Mouse (Mus musculus): ENCODE data around the gene Slc4a1. TPM values are rescaled to one million over a fixed set of nuclear protein-coding genes. Genes with fewer than 3 reads are reported as not detected.

Slc4a1 gene
- polyA plus RNA-seq, 1 experiment from 2014 or later: 8.9 TPM

- Histone ChIP-seq H3K36me3 (ENCODE audit: control insufficient read depth, insufficient read depth, low read length) (no peaks in the 10 kb centered on the region), H3K27me3 (ENCODE audit: control insufficient read depth, insufficient read depth, low read depth, low read length) (no peaks in the 10 kb centered on the region), H3K9ac (ENCODE audit: low read length) (no peak overlapping the region), H3K4me2 (ENCODE audit: low read depth, low read length) (no peak overlapping the region), H3K27ac (ENCODE audit: low read length) (peak overlapping the region; percentile 78), H3K4me1 (replicated peaks; ENCODE audit: control insufficient read depth, insufficient read depth, low read length) (peaks cover 19% of the 10 kb centered on the region), H3K4me3 (ENCODE audit: low read length) (no peak overlapping the region), H3K9me3 (ENCODE audit: control insufficient read depth, low read length) (no peaks in the 10 kb centered on the region)
- ATAC-seq (ENCODE audit: low read depth): peak; percentile 90
- 38% methylated on average over 11 of the region's 11 CpGs for WGBS
Measured at GRCm38 (mm10) chr11:102339195-102339594, 26.8 kb downstream of the Slc4a1 start.

GRCm38 (mm10) chr11:102338561-102338960 lies 27.4 kb downstream of the Slc4a1 start:
- Histone ChIP-seq H3K9me3 (ENCODE audit: control insufficient read depth, low read length) (no peaks in the 10 kb centered on the region), H3K4me1 (replicated peaks; ENCODE audit: control insufficient read depth, insufficient read depth, low read length) (peaks cover 19% of the 10 kb centered on the region), H3K27ac (ENCODE audit: low read length) (peak overlapping the region; percentile 78), H3K36me3 (ENCODE audit: control insufficient read depth, insufficient read depth, low read length) (no peaks in the 10 kb centered on the region), H3K4me3 (ENCODE audit: low read length) (no peak overlapping the region), H3K27me3 (ENCODE audit: control insufficient read depth, insufficient read depth, low read depth, low read length) (no peaks in the 10 kb centered on the region), H3K9ac (ENCODE audit: low read length) (no peak overlapping the region), H3K4me2 (ENCODE audit: low read depth, low read length) (no peak overlapping the region)
- ATAC-seq (ENCODE audit: low read depth): peak; percentile 94
- WGBS: 10% methylated on average over 3 of the region's 3 CpGs

GRCm38 (mm10) chr11:102337921-102338320 lies 28.1 kb downstream of the Slc4a1 start:
- Histone ChIP-seq H3K9me3 (ENCODE audit: control insufficient read depth, low read length) (no peaks in the 10 kb centered on the region), H3K4me1 (replicated peaks; ENCODE audit: control insufficient read depth, insufficient read depth, low read length) (peaks cover 19% of the 10 kb centered on the region), H3K9ac (ENCODE audit: low read length) (no peak overlapping the region), H3K4me3 (ENCODE audit: low read length) (no peak overlapping the region), H3K36me3 (ENCODE audit: control insufficient read depth, insufficient read depth, low read length) (no peaks in the 10 kb centered on the region), H3K27me3 (ENCODE audit: control insufficient read depth, insufficient read depth, low read depth, low read length) (no peaks in the 10 kb centered on the region), H3K4me2 (ENCODE audit: low read depth, low read length) (no peak overlapping the region), H3K27ac (ENCODE audit: low read length) (no peak overlapping the region)
- WGBS: 68% methylated on average over 1 of the region's 1 CpGs
- no peak for ATAC-seq (ENCODE audit: low read depth)

- no peaks in the 10 kb centered on the region for H3K27me3 ChIP-seq (ENCODE audit: control insufficient read depth, insufficient read depth, low read depth, low read length)
- H3K9ac ChIP-seq (ENCODE audit: low read length): no peak overlapping the region
- no peaks in the 10 kb centered on the region for H3K36me3 ChIP-seq (ENCODE audit: control insufficient read depth, insufficient read depth, low read length)
- H3K27ac ChIP-seq (ENCODE audit: low read length): no peak overlapping the region
- no peak overlapping the region for H3K4me3 ChIP-seq (ENCODE audit: low read length)
- H3K9me3 ChIP-seq (ENCODE audit: control insufficient read depth, low read length): no peaks in the 10 kb centered on the region
- WGBS: 67% methylated on average over 1 of the region's 1 CpGs
- no peak overlapping the region for H3K4me2 ChIP-seq (ENCODE audit: low read depth, low read length)
- H3K4me1 ChIP-seq (replicated peaks; ENCODE audit: control insufficient read depth, insufficient read depth, low read length): peaks cover 19% of the 10 kb centered on the region
- ATAC-seq (ENCODE audit: low read depth): no peak
Measured at GRCm38 (mm10) chr11:102336191-102336590, 29.8 kb downstream of the Slc4a1 start.

DNA sequence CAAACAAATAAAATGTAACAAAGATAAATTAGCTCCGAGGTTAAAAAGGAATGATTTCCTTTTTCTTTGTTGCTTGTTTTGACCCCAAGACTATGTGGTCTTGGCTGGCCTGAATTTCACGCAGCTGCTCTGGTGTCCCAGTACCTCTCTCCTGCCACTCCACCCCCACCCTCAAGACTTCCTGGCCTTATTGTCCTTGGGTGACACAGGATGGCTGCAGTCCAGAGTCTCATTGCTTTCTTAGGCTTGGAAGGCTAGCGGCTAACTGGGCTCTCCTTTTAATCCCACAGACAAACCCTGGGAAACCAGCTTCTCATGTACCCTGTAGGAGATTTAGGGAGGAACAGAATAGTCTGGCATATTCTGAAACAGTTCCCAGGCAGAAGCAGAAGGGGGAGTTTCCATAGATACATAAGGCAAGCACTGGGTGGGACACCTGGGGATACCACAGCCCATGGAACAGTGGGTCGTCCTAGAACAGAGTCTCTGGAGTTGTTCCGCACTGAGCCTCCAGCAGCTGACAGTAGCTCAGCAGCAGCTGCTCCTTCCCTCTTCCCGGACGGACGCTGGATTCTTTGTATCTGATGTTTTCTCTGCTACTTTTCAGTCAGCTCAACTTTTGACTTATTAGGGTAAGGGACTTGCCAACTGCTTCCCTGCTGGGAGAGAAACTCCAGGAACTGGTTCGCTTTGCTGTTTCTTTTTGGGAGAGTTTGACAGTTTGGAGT lies 30.9 kb downstream of the Slc4a1 start:
- WGBS: 27% methylated on average over 9 of the region's 9 CpGs
- no peak overlapping the region for H3K4me3 ChIP-seq (ENCODE audit: low read length)
- H3K4me2 ChIP-seq (ENCODE audit: low read depth, low read length): no peak overlapping the region
- ATAC-seq (ENCODE audit: low read depth): no peak
- no peak overlapping the region for H3K27ac ChIP-seq (ENCODE audit: low read length)
- H3K27me3 ChIP-seq (ENCODE audit: control insufficient read depth, insufficient read depth, low read depth, low read length): no peaks in the 10 kb centered on the region
- H3K9ac ChIP-seq (ENCODE audit: low read length): no peak overlapping the region
- H3K36me3 ChIP-seq (ENCODE audit: control insufficient read depth, insufficient read depth, low read length): no peaks in the 10 kb centered on the region
- peaks cover 19% of the 10 kb centered on the region for H3K4me1 ChIP-seq (replicated peaks; ENCODE audit: control insufficient read depth, insufficient read depth, low read length)
- no peaks in the 10 kb centered on the region for H3K9me3 ChIP-seq (ENCODE audit: control insufficient read depth, low read length)

DNA sequence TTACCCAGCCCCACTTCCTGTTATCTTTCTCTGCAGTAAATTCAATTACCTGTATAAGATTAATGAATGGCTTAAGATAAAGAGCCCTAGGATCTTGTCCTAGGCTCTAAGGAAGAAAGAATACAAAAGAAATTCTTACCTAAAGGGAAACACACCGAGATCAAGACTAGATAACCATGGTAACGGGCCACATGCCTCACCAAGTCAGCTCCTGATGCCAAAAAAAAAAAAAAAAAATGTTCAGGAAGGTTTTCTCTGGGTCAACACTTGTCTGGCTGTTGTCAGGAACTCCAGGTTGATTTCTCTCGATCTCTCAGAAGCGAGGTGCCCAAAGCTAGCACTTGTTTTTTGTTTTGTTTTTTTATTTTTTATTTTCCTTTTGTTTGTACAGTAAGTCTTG lies 32.0 kb downstream of the Slc4a1 start:
- H3K9ac ChIP-seq (ENCODE audit: low read length): no peak overlapping the region
- WGBS: 27% methylated on average over 4 of the region's 4 CpGs
- H3K9me3 ChIP-seq (ENCODE audit: control insufficient read depth, low read length): no peaks in the 10 kb centered on the region
- no peak overlapping the region for H3K4me3 ChIP-seq (ENCODE audit: low read length)
- H3K4me2 ChIP-seq (ENCODE audit: low read depth, low read length): no peak overlapping the region
- H3K27ac ChIP-seq (ENCODE audit: low read length): no peak overlapping the region
- ATAC-seq (ENCODE audit: low read depth): no peak
- peaks cover 12% of the 10 kb centered on the region for H3K4me1 ChIP-seq (replicated peaks; ENCODE audit: control insufficient read depth, insufficient read depth, low read length)
- no peaks in the 10 kb centered on the region for H3K36me3 ChIP-seq (ENCODE audit: control insufficient read depth, insufficient read depth, low read length)
- no peaks in the 10 kb centered on the region for H3K27me3 ChIP-seq (ENCODE audit: control insufficient read depth, insufficient read depth, low read depth, low read length)

DNA sequence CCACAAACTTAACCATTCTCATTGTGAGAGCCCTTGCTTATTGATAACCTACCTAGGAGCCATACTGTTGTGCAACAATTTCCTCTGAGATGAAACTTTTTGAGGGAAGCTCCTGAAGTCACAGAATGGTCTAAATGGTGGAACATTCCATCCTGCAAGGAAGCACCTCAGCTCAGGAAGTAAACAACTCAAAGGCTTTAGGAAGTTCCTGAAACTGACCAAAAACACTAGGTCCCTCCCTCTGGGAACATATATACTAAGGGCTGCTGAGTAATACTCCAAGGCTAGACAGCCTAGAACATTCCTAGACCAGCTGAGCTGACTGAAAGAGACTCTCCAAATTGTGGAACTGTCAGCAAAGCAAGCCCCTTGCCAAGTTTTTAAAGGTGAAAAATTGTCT lies 32.9 kb downstream of the Slc4a1 start:
- Histone ChIP-seq H3K4me3 (ENCODE audit: low read length) (no peak overlapping the region), H3K27me3 (ENCODE audit: control insufficient read depth, insufficient read depth, low read depth, low read length) (no peaks in the 10 kb centered on the region), H3K4me1 (replicated peaks; ENCODE audit: control insufficient read depth, insufficient read depth, low read length) (peaks cover 6% of the 10 kb centered on the region; the same call in 1 of the 2 replicates), H3K9me3 (ENCODE audit: control insufficient read depth, low read length) (no peaks in the 10 kb centered on the region), H3K9ac (ENCODE audit: low read length) (no peak overlapping the region), H3K27ac (ENCODE audit: low read length) (no peak overlapping the region), H3K4me2 (ENCODE audit: low read depth, low read length) (no peak overlapping the region), H3K36me3 (ENCODE audit: control insufficient read depth, insufficient read depth, low read length) (no peaks in the 10 kb centered on the region)
- no peak for ATAC-seq (ENCODE audit: low read depth)

- ATAC-seq (ENCODE audit: low read depth): no peak
- Histone ChIP-seq H3K27me3 (ENCODE audit: control insufficient read depth, insufficient read depth, low read depth, low read length) (no peaks in the 10 kb centered on the region), H3K9me3 (ENCODE audit: control insufficient read depth, low read length) (no peaks in the 10 kb centered on the region), H3K9ac (ENCODE audit: low read length) (no peak overlapping the region), H3K4me3 (ENCODE audit: low read length) (no peak overlapping the region), H3K4me2 (ENCODE audit: low read depth, low read length) (no peak overlapping the region), H3K4me1 (replicated peaks; ENCODE audit: control insufficient read depth, insufficient read depth, low read length) (peaks cover 6% of the 10 kb centered on the region; the same call in 1 of the 2 replicates), H3K36me3 (ENCODE audit: control insufficient read depth, insufficient read depth, low read length) (no peaks in the 10 kb centered on the region), H3K27ac (ENCODE audit: low read length) (no peak overlapping the region)
- WGBS: 53% methylated on average over 4 of the region's 4 CpGs
Measured at GRCm38 (mm10) chr11:102331806-102332205, 34.2 kb downstream of the Slc4a1 start.

DNA sequence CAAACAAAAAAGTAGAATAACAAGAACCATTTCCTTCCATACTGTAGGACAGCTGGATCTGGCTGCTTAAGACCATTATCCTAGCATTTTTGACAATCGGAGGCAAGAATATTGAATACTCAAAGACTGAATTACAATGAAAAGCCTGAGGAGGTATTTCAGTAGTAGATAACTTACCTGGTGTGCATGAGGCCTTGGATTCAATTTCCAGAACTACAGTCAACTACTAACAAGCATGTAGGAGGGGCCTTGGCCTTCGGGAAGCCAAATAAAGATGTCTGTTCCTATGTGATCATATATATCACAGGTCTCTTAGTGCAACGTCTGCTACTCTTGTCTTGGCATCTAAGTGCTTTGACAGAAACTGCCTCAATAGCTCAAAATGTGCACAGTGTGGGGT lies 36.0 kb downstream of the Slc4a1 start:
- H3K27ac ChIP-seq (ENCODE audit: low read length): no peak overlapping the region
- H3K4me2 ChIP-seq (ENCODE audit: low read depth, low read length): no peak overlapping the region
- WGBS: 76% methylated on average over 3 of the region's 3 CpGs
- no peak for ATAC-seq (ENCODE audit: low read depth)
- no peaks in the 10 kb centered on the region for H3K36me3 ChIP-seq (ENCODE audit: control insufficient read depth, insufficient read depth, low read length)
- no peak overlapping the region for H3K4me3 ChIP-seq (ENCODE audit: low read length)
- H3K27me3 ChIP-seq (ENCODE audit: control insufficient read depth, insufficient read depth, low read depth, low read length): no peaks in the 10 kb centered on the region
- no peaks in the 10 kb centered on the region for H3K9me3 ChIP-seq (ENCODE audit: control insufficient read depth, low read length)
- H3K9ac ChIP-seq (ENCODE audit: low read length): no peak overlapping the region
- peaks cover 1% of the 10 kb centered on the region; the same call in 1 of the 2 replicates for H3K4me1 ChIP-seq (replicated peaks; ENCODE audit: control insufficient read depth, insufficient read depth, low read length)

DNA sequence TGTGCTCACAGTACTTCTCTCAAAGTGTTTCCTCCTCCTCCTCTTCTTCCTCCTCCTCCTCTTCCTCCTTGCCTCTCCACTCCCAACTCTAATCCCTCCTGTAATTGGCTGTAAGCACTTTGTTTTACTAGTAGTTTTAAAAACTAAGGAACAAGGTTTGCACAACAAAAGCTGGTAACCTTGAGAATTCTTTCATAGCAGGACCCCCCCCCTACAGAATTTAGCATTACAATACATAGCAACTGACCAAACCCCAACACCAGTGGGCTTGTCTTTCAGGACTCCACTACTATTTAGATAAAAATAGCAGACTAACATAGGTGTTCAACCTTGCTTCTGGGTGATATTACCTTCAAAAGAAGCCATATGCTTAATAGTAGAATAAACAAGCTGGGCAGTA lies 36.5 kb downstream of the Slc4a1 start:
- Histone ChIP-seq H3K4me2 (ENCODE audit: low read depth, low read length) (no peak overlapping the region), H3K9me3 (ENCODE audit: control insufficient read depth, low read length) (no peaks in the 10 kb centered on the region), H3K4me3 (ENCODE audit: low read length) (no peak overlapping the region), H3K27me3 (ENCODE audit: control insufficient read depth, insufficient read depth, low read depth, low read length) (no peaks in the 10 kb centered on the region), H3K9ac (ENCODE audit: low read length) (no peak overlapping the region), H3K27ac (ENCODE audit: low read length) (no peak overlapping the region), H3K4me1 (replicated peaks; ENCODE audit: control insufficient read depth, insufficient read depth, low read length) (no peaks in the 10 kb centered on the region), H3K36me3 (ENCODE audit: control insufficient read depth, insufficient read depth, low read length) (no peaks in the 10 kb centered on the region)
- ATAC-seq (ENCODE audit: low read depth): no peak

Data from lung, embryonic 16.5 days (tissue).